Mouse (Mus musculus): Measurements from ENCODE around the gene Hectd4. TPM values are rescaled to one million over a fixed set of nuclear protein-coding genes. Genes with fewer than 3 reads are reported as not detected.

Gene Hectd4
- polyA plus RNA-seq, 1 experiment from 2014 or later: 22.6 TPM

DNA sequence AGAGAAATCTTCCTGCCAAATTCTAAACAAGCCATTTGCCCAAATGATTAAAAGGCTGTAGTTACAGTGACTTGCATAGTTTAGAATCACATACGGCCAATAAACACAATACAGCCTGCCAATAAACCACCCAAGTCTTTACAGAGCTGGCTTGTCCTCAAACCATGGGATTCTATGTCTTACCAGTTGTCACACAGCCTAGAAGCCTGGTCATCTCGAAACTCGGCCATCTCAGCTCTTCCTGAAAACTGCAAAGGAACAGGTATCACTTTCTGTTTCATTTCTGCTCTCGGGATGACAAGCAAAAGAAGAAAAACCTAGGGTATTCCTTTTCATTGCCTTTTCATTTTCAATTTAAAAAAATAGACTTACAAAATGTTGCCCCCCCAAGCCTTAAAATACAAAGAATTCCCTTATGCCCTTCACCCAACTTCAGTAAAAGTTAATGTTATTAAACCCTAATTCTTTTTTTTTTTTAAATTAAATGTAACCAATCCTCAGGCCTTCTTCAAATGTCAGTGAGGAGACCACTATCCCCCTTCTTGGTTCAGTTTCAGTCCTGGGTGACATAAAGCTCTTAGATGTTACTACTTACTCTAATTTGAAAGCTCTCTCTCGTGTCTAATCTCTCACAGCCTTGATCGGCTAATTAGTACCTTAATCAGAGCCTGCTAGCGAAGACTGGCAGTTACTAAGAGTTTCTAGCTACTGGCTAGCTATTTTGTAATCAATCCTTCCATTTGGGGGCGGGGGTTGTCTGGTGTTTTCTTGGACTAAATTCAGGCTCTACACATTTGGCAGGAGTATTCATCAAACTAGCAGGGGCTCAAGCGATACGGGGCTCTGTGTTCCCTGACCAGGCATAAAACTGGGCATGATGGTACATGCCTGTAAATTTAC, 164.1 kb downstream of the Hectd4 start:
- H3K36me3 ChIP-seq (ENCODE audit: control insufficient read depth, insufficient read depth, low read length): peaks cover 11% of the 10 kb centered on the region
- no peak overlapping the region; the same call in 1 of the 2 replicates for H3K27ac ChIP-seq (ENCODE audit: low read length)
- peak overlapping the region; percentile 83 for H3K4me3 ChIP-seq (ENCODE audit: low read depth, low read length)
- peaks cover 18% of the 10 kb centered on the region for H3K4me1 ChIP-seq (ENCODE audit: control insufficient read depth, insufficient read depth, low read length)
- ATAC-seq: no peak
- H3K9ac ChIP-seq (ENCODE audit: low read depth, low read length): peak overlapping the region; percentile 86
- no peaks in the 10 kb centered on the region for H3K9me3 ChIP-seq (replicated peaks; ENCODE audit: control insufficient read depth, low read length, poor library complexity, severe bottlenecking)
- H3K4me2 ChIP-seq (ENCODE audit: low read length): peak overlapping the region; percentile 49
- 60% methylated on average over 10 of the region's 10 CpGs for WGBS
- no peaks in the 10 kb centered on the region for H3K27me3 ChIP-seq (ENCODE audit: control insufficient read depth, insufficient read depth, low read depth, low read length)

DNA sequence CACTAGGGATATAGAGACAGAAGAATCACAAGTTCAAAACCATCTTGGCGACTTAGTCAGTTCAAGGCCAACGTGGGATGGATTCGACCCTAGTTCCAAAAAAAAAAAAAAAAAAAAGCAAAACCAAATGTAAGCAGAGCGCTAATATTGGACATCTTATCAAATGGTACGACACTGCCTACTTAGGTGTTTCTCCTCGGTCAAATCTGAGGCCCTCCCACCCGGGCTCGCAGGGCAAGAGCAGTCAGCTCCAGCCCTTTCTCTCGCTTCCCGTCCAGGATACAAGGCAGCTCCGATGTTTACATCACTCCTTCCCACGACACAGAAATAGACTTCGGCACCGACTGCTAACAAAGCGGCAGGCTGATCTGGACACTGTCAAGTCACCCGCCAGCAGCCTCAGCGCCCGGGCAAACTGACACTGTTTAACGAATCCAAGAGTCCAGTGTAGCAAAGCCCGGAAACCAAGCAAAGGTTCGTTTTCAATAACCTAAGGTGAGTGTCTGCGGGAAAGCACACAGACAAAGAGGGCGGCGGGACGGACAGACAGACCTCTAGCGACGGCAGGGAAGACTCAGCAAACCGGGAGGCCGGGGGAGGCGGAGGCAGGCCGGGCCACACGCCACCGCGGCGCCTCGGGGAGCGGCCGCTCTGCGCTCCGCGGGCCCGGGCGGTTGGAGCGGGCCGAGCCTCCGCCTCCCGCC, 164.9 kb downstream of the Hectd4 start:
- Histone ChIP-seq H3K4me1 (ENCODE audit: control insufficient read depth, insufficient read depth, low read length) (peaks cover 18% of the 10 kb centered on the region), H3K4me2 (ENCODE audit: low read length) (peak overlapping the region; percentile 49), H3K9ac (ENCODE audit: low read depth, low read length) (peak overlapping the region; percentile 86), H3K4me3 (ENCODE audit: low read depth, low read length) (peak overlapping the region; percentile 83), H3K36me3 (ENCODE audit: control insufficient read depth, insufficient read depth, low read length) (peaks cover 8% of the 10 kb centered on the region), H3K27ac (ENCODE audit: low read length) (peak overlapping the region; percentile 89), H3K27me3 (ENCODE audit: control insufficient read depth, insufficient read depth, low read depth, low read length) (no peaks in the 10 kb centered on the region), H3K9me3 (replicated peaks; ENCODE audit: control insufficient read depth, low read length, poor library complexity, severe bottlenecking) (no peaks in the 10 kb centered on the region)
- 3% methylated on average over 28 of the region's 47 CpGs for WGBS
- peak; percentile 69 for ATAC-seq

GRCm38 (mm10) chr5:121385461-121386119, 165.6 kb downstream of the Hectd4 start, which contains the start of gene Trafd1:
Gene Trafd1 (minus strand): TSS chr5:121385632.
- peak; percentile 97 for ATAC-seq
- H3K4me3 ChIP-seq (ENCODE audit: low read depth, low read length): peak within 1 kb of the TSS; percentile 83
- peaks cover 7% of the 10 kb centered on the region for H3K36me3 ChIP-seq (ENCODE audit: control insufficient read depth, insufficient read depth, low read length)
- peak within 1 kb of the TSS; percentile 49 for H3K4me2 ChIP-seq (ENCODE audit: low read length)
- H3K9ac ChIP-seq (ENCODE audit: low read depth, low read length): peak within 1 kb of the TSS; percentile 86
- H3K27me3 ChIP-seq (ENCODE audit: control insufficient read depth, insufficient read depth, low read depth, low read length): no peaks in the 10 kb centered on the region
- H3K27ac ChIP-seq (ENCODE audit: low read length): peak within 1 kb of the TSS; percentile 89
- H3K4me1 ChIP-seq (ENCODE audit: control insufficient read depth, insufficient read depth, low read length): peaks cover 18% of the 10 kb centered on the region
- under 1% methylated on average over 30 of the region's 45 CpGs for WGBS
- H3K9me3 ChIP-seq (replicated peaks; ENCODE audit: control insufficient read depth, low read length, poor library complexity, severe bottlenecking): no peaks in the 10 kb centered on the region

GRCm38 (mm10) chr5:121386120-121386909, 166.3 kb downstream of the Hectd4 start:
- ATAC-seq: no peak
- peak overlapping the region; percentile 89; the same call in 1 of the 2 replicates for H3K27ac ChIP-seq (ENCODE audit: low read length)
- peak overlapping the region; percentile 83 for H3K4me3 ChIP-seq (ENCODE audit: low read depth, low read length)

GRCm38 (mm10) chr5:121387126-121387525, 167.1 kb downstream of the Hectd4 start:
- Histone ChIP-seq H3K27me3 (ENCODE audit: control insufficient read depth, insufficient read depth, low read depth, low read length) (no peaks in the 10 kb centered on the region), H3K9ac (ENCODE audit: low read depth, low read length) (no peak overlapping the region), H3K4me1 (ENCODE audit: control insufficient read depth, insufficient read depth, low read length) (peaks cover 18% of the 10 kb centered on the region), H3K4me3 (ENCODE audit: low read depth, low read length) (no peak overlapping the region), H3K36me3 (ENCODE audit: control insufficient read depth, insufficient read depth, low read length) (no peaks in the 10 kb centered on the region), H3K4me2 (ENCODE audit: low read length) (no peak overlapping the region), H3K9me3 (replicated peaks; ENCODE audit: control insufficient read depth, low read length, poor library complexity, severe bottlenecking) (no peaks in the 10 kb centered on the region), H3K27ac (ENCODE audit: low read length) (no peak overlapping the region)
- ATAC-seq: no peak
- 55% methylated on average over 4 of the region's 4 CpGs for WGBS

More at GRCm38 (mm10) chr5:121386120-121386909, 166.3 kb downstream of the Hectd4 start:
- H3K36me3 ChIP-seq (ENCODE audit: control insufficient read depth, insufficient read depth, low read length): no peaks in the 10 kb centered on the region
- no peaks in the 10 kb centered on the region for H3K9me3 ChIP-seq (replicated peaks; ENCODE audit: control insufficient read depth, low read length, poor library complexity, severe bottlenecking)
- H3K9ac ChIP-seq (ENCODE audit: low read depth, low read length): peak overlapping the region; percentile 86
- H3K4me1 ChIP-seq (ENCODE audit: control insufficient read depth, insufficient read depth, low read length): peaks cover 18% of the 10 kb centered on the region
- H3K27me3 ChIP-seq (ENCODE audit: control insufficient read depth, insufficient read depth, low read depth, low read length): no peaks in the 10 kb centered on the region
- H3K4me2 ChIP-seq (ENCODE audit: low read length): peak overlapping the region; percentile 49
- 39% methylated on average over 22 of the region's 22 CpGs for WGBS

DNA sequence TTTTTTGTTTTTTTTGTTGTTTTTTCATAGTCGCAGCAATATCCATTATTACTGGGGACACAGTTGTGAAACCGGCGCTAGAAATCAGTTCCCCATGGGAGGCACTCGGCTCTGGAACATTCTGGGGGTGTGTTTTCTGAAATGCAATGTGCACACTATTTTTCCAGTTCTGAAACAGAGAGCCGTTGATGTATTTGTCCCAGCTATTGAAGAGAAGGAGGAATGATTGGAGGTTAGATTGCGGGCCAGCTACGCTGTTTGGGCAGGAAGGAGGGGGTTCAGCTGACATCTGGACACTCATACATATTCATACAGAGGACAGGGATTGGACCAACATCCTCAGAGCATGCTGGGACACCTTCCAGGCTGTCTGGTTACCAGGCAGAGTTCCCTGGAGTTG, 169.1 kb downstream of the Hectd4 start:
- H3K36me3 ChIP-seq (ENCODE audit: control insufficient read depth, insufficient read depth, low read length): no peaks in the 10 kb centered on the region
- H3K4me1 ChIP-seq (ENCODE audit: control insufficient read depth, insufficient read depth, low read length): peaks cover 8% of the 10 kb centered on the region
- H3K4me2 ChIP-seq (ENCODE audit: low read length): no peak overlapping the region
- H3K4me3 ChIP-seq (ENCODE audit: low read depth, low read length): no peak overlapping the region
- ATAC-seq: no peak
- no peak overlapping the region for H3K9ac ChIP-seq (ENCODE audit: low read depth, low read length)
- H3K27ac ChIP-seq (ENCODE audit: low read length): no peak overlapping the region
- 35% methylated on average over 7 of the region's 7 CpGs for WGBS
- H3K9me3 ChIP-seq (replicated peaks; ENCODE audit: control insufficient read depth, low read length, poor library complexity, severe bottlenecking): no peaks in the 10 kb centered on the region
- H3K27me3 ChIP-seq (ENCODE audit: control insufficient read depth, insufficient read depth, low read depth, low read length): no peaks in the 10 kb centered on the region

- H3K4me2 ChIP-seq (ENCODE audit: low read length): no peak overlapping the region
- peaks cover 5% of the 10 kb centered on the region; the same call in 1 of the 2 replicates for H3K4me1 ChIP-seq (ENCODE audit: control insufficient read depth, insufficient read depth, low read length)
- no peaks in the 10 kb centered on the region for H3K36me3 ChIP-seq (ENCODE audit: control insufficient read depth, insufficient read depth, low read length)
- no peak overlapping the region for H3K4me3 ChIP-seq (ENCODE audit: low read depth, low read length)
- no peak overlapping the region for H3K27ac ChIP-seq (ENCODE audit: low read length)
- H3K9me3 ChIP-seq (replicated peaks; ENCODE audit: control insufficient read depth, low read length, poor library complexity, severe bottlenecking): no peaks in the 10 kb centered on the region
- no peaks in the 10 kb centered on the region for H3K27me3 ChIP-seq (ENCODE audit: control insufficient read depth, insufficient read depth, low read depth, low read length)
- ATAC-seq: no peak
- H3K9ac ChIP-seq (ENCODE audit: low read depth, low read length): no peak overlapping the region
These were observed 169.7 kb downstream of the Hectd4 start for GRCm38 (mm10) chr5:121389691-121390090.

GRCm38 (mm10) chr5:121392667-121393380, 172.8 kb downstream of the Hectd4 start:
- Histone ChIP-seq H3K27me3 (ENCODE audit: control insufficient read depth, insufficient read depth, low read depth, low read length) (no peaks in the 10 kb centered on the region), H3K4me3 (ENCODE audit: low read depth, low read length) (no peak overlapping the region), H3K27ac (ENCODE audit: low read length) (no peak overlapping the region), H3K4me2 (ENCODE audit: low read length) (no peak overlapping the region), H3K36me3 (ENCODE audit: control insufficient read depth, insufficient read depth, low read length) (no peaks in the 10 kb centered on the region), H3K9ac (ENCODE audit: low read depth, low read length) (no peak overlapping the region), H3K4me1 (ENCODE audit: control insufficient read depth, insufficient read depth, low read length) (no peaks in the 10 kb centered on the region), H3K9me3 (replicated peaks; ENCODE audit: control insufficient read depth, low read length, poor library complexity, severe bottlenecking) (no peaks in the 10 kb centered on the region)
- 58% methylated on average over 16 of the region's 16 CpGs for WGBS
- ATAC-seq: no peak

All from midbrain, embryonic 16.5 days (tissue).